Mouse (Mus musculus): ENCODE data around the gene Fam189b.

Gene Fam189b

DNA sequence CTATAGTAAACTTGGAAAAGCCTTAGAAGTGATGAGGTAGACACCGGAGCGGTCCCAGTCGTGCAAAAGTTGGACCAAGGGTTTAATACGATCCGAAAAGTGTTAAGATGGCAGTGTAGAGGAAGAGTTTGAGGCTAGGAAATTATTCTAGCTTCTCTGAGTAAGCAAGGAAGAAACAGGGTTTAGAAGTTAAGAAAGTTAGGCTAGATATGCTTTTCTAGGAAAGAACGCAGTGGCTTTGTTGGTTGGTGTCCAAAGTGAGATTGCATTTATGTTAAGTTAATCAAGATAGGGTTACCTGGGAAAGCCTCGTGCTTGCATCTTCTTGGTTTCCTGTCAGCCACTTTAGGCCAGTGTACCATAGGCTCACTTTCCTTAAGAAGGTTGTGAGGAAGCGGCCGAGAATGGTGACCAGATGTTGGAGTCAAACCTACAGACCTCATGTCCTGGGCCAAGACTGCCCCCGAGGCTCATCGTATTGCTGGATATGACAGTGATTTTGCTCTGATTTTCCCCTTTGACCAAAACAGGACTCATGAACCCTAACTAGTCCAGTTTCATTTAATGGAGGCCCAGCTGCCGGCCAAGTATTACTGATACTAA, 17.6 kb upstream of the Fam189b start:
- DNase-seq (ENCODE audit: low spot score), result no peak

DNA sequence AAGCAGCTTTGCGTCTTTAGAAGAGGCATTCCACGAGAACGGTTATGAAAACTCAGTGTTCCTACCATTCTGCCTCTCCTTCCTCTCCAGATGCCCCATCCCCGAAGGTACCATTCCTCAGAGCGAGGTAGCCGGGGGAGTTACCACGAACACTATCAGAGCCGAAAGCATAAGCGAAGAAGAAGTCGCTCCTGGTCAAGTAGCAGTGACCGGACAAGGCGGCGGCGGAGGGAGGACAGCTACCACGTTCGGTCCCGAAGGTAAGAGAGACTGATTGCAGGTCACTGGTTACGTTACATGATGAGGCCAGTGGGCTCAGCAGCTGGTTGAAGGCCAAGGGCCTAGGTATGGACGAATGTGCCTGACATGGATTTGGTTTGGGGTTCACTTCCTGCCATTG, 16.0 kb upstream of the Fam189b start:
- DNase-seq (ENCODE audit: low spot score), result no peak

DNA sequence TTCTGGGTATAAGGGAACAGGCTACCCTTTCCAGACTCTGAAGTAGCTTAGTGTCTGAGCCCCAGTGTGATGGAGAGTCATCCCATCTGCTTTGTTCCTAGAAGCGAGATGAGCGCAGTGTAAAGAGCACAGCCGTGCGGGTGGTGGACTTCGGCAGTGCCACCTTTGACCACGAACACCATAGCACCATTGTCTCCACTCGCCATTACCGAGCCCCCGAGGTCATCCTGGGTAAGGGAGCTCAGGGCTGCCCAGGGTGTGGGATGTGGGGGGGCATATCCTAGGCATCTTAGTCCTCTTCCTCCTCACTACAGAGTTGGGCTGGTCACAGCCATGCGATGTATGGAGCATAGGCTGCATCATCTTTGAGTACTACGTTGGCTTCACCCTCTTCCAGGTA, 8.1 kb upstream of the Fam189b start:
- DNase-seq (ENCODE audit: low spot score), result no peak

DNA sequence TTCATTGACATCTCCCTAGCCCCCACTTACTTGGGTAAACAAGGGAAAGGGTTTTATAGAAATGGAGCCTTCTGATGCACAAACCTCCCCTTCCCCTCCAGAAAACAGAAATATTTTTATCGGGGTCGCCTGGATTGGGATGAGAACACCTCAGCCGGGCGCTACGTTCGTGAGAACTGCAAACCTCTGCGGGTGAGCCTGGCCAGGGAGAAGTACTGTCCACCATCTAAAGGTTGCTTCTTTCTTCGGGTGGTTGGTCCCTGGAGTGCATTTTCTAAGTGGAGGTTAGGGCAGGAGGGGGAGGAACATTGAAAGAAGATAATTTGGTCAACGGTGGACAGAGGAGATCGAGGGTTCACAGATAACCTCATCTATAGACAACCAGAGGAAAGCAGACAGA, 7.4 kb upstream of the Fam189b start:
- DNase-seq (ENCODE audit: low spot score), result no peak

DNA sequence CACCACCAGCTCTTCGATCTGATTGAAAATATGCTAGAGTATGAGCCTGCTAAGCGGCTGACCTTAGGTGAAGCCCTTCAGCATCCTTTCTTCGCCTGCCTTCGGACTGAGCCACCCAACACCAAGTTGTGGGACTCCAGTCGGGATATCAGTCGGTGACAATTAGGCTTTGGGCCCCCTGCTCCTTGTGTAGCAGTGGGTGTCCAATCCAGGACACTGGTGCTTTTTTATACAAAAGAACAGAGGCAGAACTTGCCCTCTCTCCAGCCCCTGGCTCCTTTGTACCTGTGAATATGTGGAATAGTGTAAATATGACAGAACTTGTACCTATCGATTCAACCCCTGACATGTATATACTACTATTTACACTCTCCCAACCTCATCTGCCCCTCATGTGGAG, 6.5 kb upstream of the Fam189b start:
- no peak for DNase-seq (ENCODE audit: low spot score)

DNA sequence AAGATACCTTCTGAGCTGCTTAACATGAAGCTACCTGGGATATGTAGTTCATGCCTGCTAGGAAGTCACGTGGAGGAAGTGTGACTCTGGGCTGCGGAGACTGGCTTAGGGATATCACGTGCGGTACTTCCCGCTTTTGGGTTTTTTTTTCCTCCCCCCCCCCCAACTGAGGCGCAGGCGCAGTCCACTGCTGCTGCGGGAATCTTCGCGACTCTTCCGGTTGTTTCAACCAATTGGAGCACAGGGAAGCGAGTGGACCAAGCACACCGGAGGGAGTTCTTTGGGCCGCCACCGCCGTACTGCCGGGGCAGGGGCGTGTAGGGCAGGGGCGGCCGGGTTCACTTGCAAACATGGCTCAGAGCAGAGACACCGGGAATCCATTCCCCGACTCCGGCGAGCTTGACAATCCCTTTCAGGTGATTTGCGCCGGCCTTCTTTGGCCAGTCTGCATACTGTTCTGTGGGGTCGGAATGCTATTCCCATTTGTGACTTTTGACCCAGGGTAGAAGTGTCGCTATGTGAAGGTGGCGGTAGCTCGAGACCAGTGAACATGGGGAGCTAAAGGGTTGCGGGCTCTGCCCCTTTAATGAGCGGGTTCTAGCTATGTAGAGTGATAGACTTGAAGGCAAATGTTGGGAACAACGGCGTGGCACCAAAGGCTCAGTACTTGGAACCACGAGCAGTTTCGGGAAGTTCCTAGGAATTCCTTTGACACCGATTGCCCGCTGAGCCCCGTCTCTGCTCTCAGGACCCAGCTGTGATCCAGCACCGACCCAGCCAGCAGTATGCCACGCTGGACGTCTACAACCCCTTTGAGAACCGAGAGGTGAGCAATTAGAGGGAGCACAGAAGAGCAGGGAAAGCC, 5.5 kb upstream of the Fam189b start, which contains the start of gene Scamp3:
TSS of gene Scamp3 (plus strand) at position 232 of the 865 bp plus-strand sequence.
- peak; percentile 81 for DNase-seq (ENCODE audit: low spot score)

DNA sequence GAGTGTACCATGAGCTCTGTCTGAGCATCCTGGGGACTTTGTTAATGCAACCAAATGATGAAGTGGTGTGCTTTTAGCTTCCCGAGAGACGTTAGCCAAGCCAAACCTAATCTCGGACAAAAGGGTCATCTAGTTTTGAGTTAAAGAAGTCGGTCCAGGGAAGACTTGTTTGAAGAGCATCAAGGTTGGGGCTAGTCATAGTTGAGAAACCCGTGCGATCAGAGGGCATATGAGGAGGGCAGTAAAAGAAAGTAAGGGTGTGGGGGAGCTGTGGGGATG, 4.9 kb upstream of the Fam189b start:
- no peak for DNase-seq (ENCODE audit: low spot score)

DNA sequence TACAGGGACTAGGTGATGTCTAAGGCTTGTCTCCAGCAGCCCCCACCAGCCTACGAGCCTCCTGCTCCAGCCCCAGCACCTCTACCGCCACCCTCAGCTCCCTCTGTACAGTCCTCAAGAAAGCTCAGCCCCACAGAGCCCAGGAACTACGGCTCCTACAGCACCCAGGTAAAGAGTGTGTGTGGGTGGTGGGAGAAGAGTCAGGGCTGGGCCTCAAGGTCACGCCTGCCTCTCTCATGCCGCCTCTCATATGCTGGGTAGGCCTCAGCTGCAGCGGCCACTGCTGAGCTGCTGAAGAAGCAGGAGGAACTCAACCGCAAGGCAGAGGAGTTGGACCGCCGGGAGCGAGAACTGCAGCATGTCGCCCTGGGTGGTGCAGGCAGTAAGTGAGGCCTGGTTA, 3.9 kb upstream of the Fam189b start:
- no peak for DNase-seq (ENCODE audit: low spot score)

DNA sequence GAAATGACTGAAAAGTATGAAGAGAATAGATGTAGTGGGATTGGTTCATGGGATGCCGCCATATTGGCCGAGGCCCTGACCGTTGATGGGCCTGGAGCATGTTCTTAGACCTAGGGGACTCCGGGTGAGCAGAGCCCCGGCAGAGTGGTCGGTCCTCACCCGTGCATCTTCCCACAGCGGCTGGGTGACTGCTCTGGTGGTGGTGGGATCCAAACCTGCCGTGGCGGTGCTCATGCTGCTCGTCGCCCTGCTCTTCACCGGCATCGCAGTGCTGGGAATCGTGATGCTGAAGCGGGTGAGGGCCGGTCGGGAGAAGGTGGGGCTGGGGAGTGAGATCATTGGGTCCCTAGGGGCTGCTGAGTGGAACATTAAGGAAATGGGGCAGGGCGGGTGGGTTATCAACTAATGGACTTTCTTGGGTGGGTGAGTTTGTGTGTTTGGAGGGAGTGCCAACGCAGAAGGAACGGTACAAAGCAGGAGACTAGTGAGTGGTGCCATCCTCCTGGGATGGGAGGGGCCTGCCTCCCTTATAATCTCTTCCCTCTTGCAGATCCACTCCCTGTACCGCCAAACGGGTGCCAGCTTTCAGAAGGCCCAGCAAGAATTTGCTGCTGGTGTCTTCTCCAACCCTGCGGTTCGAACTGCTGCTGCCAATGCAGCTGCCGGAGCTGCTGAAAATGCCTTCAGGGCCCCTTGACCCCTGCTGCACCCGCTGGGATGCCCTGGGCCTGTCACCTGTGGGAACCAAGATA, 1.0 kb upstream of the Fam189b start:
- DNase-seq (ENCODE audit: low spot score), result no peak

DNA sequence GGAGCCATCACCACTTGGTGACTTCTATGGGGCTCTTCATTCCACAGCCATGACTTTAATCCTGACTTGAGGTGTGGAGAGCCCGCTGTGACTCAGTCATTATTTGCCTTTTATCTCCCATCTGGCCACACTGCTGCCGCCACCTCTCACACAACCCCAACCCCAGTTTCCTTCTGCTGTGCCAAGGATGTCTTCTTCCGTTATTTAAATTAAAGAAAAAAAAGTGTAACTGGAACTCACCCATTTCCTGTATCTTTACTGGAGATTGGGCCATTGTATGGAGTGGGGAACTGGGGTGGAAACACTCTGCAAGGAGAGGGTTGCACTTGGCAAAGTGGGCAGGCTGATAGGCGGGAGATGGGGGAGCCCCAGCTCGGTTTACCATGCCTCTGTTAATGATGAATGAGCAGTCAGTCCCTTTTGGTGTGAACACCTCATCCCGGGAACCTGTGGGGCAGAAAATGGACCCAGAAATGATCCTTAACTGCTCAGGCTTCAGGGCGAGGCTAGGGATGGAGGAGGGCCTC, 349 bp upstream of the Fam189b start:
- DNase-seq (ENCODE audit: low spot score), result no peak

DNA sequence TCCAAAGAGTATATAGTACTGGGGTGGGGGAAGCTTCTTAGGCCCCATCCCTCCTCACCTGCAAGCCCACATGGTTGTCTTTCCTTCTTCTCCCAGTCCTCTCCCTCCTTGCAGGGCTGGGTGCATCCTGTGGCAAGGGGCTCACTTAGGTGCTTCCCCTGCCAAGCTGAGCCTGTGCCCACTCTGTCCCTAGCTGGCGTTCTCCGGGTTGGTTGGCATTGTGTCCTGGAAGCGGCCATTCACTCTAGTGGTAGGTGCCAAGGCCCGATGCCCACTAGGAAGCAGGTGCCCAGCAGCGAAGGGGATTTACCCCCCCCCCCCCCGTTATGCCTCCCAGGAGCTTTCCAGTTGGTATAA, 994 bp downstream of the Fam189b start:
- DNase-seq (ENCODE audit: low spot score), result no peak

DNA sequence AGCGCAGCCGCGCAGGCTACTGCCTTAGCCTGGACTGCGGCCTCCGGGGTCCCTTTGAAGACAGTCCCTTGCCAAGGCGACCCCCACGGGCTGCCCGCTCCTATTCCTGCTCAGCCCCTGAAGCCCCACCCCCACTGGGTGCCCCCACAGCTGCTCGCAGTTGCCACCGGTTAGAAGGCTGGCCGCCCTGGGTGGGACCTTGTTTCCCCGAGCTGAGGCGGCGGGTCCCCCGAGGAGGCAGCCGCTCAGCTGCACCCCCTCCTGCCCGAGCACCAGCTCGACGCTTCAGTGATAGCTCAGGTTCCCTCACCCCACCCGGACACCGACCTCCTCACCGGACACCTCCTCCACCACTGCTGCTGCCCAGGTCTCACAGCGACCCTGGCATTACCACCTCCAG, 4.3 kb downstream of the Fam189b start:
- DNase-seq (ENCODE audit: low spot score), result no peak

DNA sequence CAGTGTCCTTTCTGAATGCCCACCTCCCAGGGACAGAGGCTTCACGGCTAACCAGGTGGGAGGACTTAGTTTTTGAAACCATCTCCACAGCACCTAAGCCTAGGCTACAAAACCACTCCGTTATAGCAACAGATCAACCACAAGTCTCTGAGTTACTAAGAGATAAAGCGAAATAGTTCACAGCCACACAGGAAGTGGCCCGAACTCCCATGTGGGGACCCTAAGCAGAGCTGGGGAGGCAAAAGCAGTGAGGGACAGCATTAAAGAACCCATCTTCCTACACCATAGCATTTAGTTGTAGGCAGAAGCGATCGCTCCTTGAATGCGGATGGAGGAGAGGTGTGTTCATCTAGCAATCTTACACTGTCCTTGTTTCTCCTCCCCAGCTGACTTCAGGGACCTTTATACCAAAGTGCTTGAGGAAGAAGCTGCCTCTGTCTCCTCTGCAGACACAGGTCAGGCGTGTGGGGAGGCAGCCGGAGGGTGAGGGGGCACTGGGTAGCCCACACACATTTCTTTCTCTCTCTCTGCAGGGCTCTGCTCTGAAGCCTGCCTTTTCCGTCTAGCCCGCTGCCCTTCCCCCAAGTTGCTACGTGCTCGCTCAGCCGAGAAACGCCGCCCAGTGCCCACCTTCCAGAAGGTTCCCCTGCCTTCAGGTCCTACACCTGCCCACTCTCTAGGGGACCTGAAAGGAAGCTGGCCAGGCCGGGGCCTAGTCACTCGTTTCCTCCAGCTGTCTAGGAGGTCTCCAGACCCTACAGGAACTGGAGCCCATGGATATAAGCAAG, 4.9 kb downstream of the Fam189b start:
- DNase-seq (ENCODE audit: low spot score), result no peak

DNA sequence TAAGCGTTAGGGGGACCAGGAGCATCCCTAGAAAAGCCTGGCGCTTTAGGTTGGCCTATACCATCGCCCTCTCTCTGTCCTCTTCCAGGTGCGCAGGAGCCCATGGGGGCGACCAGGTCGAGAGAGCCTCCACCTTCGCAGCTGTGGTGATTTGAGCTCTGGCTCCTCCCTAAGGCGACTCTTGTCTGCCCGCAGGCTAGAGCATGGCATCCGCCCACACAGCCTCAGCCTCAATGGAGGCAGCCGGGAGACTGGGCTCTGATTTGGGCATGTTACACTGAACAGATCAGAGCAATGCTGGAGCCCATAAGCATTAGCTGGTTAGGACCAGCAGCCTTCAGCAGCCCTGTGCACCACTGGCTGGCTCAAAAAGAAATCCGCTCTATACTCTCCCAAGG, 5.5 kb downstream of the Fam189b start:
- no peak for DNase-seq (ENCODE audit: low spot score)

DNA sequence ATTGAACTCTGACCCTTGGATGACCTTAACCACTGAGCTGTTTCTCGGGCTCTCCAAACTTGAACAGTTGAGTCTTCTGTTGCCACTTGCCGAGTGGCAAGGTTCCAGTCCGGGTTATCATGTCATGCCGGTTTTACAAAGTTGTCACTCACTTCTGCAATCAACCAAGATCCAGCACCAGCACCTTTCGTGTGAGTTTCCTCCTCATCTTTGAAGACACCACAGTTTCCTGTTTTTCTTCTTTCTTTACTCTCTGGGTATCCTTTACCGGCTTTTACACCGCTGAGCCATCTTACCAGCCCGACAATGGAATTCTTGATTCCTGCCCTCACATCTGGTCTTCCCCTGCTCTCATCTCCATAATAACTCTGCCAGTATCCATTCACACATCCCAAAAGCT, 7.5 kb downstream of the Fam189b start:
- no peak for DNase-seq (ENCODE audit: low spot score)

DNA sequence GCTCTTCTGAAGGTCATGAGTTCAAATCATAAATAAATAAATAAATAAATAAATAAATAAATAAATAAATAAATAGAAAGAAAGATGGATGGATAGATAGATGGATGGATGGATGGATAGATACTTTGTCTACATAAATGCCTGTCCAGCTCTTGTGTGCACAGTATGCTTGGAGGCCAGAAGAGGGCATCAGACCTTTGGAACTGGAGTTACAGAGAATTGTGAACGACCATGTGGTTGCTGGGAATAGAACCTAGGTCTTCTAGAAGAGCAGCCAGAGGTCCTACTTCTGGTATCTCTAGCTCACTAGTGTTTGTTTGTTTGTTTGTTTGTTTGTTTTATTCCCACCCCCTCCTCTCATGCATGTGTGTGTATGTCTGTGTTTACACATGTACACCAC, 10.4 kb downstream of the Fam189b start:
- DNase-seq (ENCODE audit: low spot score), result no peak

DNA sequence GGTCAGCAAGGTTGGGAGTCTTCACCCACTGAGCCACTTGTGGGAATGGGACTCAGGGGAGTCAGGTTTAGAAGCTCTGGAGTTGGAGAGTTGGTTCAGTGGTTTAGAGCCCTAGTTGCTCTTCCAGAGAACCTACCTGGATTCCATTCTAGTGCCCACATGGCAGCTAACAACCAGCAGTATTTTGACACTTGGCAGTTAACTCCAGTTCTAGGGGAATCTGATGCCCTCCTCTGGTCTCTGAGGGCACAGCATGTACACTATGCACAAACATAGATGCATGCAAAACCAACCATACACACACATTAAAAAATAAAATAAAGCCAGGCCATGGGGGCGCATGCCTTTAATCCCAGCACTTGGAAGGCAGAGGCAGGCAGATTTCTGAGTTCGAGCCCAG, 10.9 kb downstream of the Fam189b start:
- DNase-seq (ENCODE audit: low spot score), result no peak

DNA sequence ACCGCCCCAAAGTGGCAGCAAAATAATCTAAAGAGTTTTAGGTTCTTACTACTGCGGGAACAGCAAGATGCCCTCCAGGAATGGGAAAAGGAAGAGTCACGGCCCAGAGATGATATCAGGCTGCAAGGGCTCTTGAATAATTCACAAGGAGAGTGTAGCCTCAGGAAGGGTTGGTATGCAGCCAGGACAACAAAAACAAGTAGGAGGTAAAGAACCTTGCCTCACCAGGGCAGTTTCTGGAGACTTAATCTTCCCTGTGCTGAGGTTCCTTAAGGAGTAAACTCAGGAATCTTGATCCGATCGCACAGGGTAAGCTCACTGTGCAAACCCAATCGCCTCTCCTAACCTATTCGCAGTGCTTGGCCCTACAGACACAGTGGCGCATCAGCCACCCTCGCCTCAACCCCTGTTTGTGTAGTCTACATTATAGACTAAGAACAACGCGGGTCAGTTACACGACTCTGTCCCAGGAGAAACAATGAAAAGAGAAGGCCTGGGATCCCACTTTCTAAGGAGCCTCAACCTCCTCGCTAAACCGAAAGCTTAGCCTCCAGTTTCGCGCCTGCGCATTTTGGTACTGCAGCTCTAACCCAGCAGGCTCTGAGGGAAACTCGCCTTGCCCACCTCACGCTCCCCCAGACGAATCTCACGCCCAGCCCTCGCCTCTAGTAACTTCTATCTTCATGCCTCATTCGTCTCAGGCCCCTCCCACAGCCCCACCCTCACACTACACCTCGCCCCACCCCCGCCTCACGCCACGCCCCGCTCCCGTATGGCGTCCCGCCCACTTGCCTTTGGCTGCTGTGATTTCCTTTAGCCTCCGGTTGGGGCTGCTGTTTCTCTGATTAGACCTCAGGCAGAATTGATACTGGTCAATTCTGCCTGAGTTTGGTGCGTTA, 13.3 kb downstream of the Fam189b start:
- peak; percentile 89 for DNase-seq (ENCODE audit: low spot score)

DNA sequence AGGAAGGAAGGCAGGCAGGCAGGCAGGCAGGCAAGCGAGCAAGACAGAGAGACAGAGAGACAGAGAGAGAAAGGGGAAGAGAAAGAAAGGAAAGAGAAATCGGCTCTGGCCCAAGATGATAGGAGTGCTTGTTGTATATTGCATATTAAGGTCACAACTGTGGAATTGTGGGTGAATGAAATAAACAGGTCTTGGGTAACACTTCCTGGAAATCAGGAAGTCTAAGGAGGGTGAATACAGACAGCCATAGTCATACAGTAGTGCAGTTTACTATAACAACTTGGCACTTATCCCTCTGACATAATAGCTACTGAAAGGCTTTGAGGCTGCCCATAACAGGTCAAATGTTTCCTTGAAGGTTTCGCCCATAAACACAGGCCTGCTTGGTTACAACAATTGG, 16.9 kb downstream of the Fam189b start:
- DNase-seq (ENCODE audit: low spot score), result no peak

DNA sequence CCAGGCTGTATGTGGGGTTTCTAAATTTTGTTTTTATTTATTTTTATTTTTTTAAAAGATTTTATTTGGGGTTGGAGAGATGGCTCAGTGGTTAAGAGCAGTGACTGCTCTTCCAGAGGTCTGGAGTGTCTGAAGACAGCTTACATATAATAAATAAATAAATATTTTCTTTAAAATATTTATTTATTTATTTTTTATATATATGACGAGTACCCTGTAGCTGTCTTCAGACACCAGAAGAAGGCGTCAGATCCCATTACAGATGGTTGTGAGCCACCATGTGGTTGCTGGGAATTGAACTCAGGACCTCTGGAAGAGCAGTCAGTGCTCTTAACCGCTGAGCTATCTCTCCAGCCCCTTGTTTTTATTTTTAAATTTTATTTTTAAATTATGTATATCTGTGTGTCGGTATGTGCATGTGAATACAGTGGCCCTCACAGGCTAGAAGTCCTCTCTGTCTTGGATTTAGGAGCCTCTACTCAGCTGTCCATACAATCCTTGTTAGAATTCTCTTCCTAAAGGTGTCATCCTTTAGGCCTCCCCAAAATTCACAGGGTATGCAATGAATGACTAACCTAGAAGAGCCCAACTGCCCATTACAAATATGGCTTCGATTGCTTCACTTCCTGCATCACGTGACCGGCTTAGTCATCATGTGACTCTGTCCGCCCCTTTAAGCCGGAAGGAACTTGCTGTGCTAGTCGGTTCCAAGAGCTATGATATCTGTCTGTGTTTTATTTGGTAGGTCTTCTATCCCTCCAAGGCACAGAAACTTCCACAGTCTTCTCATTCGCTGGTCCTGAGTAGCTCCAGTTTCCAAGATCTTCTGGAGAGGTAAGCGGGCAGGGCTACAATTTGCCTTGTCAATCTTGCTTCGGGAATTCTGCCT, 19.6 kb downstream of the Fam189b start, which contains the start of gene Gba:
TSS of gene Gba (plus strand) at position 676 of the 889 bp plus-strand sequence.
- peak; percentile 83 for DNase-seq (ENCODE audit: low spot score)
